Mouse (Mus musculus): Measurements from ENCODE around the gene Nsf. TPM values are rescaled to one million over a fixed set of nuclear protein-coding genes. Genes with fewer than 3 reads are reported as not detected.

Gene Nsf
- total and polyA plus RNA-seq, 2 experiments, result 10.2 to 14.0 TPM

- Histone ChIP-seq H3K27ac (replicated peaks; ENCODE audit: insufficient read depth, low read depth, low read length) (no peak overlapping the region), H3K27me3 (ENCODE audit: control insufficient read depth, insufficient read depth, low read length) (peaks cover 22% of the 10 kb centered on the region), H3K4me3 (ENCODE audit: insufficient read depth, low read depth, low read length) (no peak overlapping the region), H3K9ac (ENCODE audit: low read depth, low read length) (no peak overlapping the region), H3K79me2 (ENCODE audit: control insufficient read depth, insufficient read depth, low read length) (no peaks in the 10 kb centered on the region), H3K36me3 (ENCODE audit: control insufficient read depth, insufficient read depth, low read length) (no peaks in the 10 kb centered on the region), H3K4me1 (ENCODE audit: control insufficient read depth, insufficient read depth, low read length) (0 out of 2 replicates have a peak, but pooled peaks cover 2% of the 10 kb centered on the region)
- TF ChIP-seq CTCF (IDR thresholded peaks at IDR 0.05; ENCODE audit: low read depth, low read length) (no peak), POLR2A (IDR thresholded peaks at IDR 0.05; ENCODE audit: extremely low read depth, insufficient read depth, low read length) (no peak)
- no peak for DNase-seq (ENCODE audit: extremely low read depth, low read depth, low spot score)
- WGBS, result 44% methylated on average over 12 of the region's 12 CpGs
These were observed 145.9 kb downstream of the Nsf start for GRCm38 (mm10) chr11:103807966-103808365.

- Histone ChIP-seq H3K27ac (replicated peaks; ENCODE audit: insufficient read depth, low read depth, low read length) (no peak overlapping the region), H3K27me3 (ENCODE audit: control insufficient read depth, insufficient read depth, low read length) (peaks cover 11% of the 10 kb centered on the region), H3K4me1 (ENCODE audit: control insufficient read depth, insufficient read depth, low read length) (0 out of 2 replicates have a peak, but pooled peaks cover 2% of the 10 kb centered on the region), H3K9ac (ENCODE audit: low read depth, low read length) (no peak overlapping the region), H3K36me3 (ENCODE audit: control insufficient read depth, insufficient read depth, low read length) (no peaks in the 10 kb centered on the region), H3K4me3 (ENCODE audit: insufficient read depth, low read depth, low read length) (no peak overlapping the region), H3K79me2 (ENCODE audit: control insufficient read depth, insufficient read depth, low read length) (no peaks in the 10 kb centered on the region)
- no peak for DNase-seq (ENCODE audit: extremely low read depth, low read depth, low spot score)
- TF ChIP-seq CTCF (IDR thresholded peaks at IDR 0.05; ENCODE audit: low read depth, low read length) (no peak), POLR2A (IDR thresholded peaks at IDR 0.05; ENCODE audit: extremely low read depth, insufficient read depth, low read length) (no peak)
- WGBS, result 65% methylated on average over 4 of the region's 4 CpGs
These were observed 149.1 kb downstream of the Nsf start for GRCm38 (mm10) chr11:103804804-103805203.

GRCm38 (mm10) chr11:103804126-103804525 lies 149.7 kb downstream of the Nsf start:
- H3K4me1 ChIP-seq (ENCODE audit: control insufficient read depth, insufficient read depth, low read length), result no peaks in the 10 kb centered on the region
- H3K36me3 ChIP-seq (ENCODE audit: control insufficient read depth, insufficient read depth, low read length), result no peaks in the 10 kb centered on the region
- H3K4me3 ChIP-seq (ENCODE audit: insufficient read depth, low read depth, low read length), result no peak overlapping the region
- H3K79me2 ChIP-seq (ENCODE audit: control insufficient read depth, insufficient read depth, low read length), result no peaks in the 10 kb centered on the region
- WGBS, result 88% methylated on average over 11 of the region's 11 CpGs
- no peak overlapping the region for H3K9ac ChIP-seq (ENCODE audit: low read depth, low read length)
- H3K27me3 ChIP-seq (ENCODE audit: control insufficient read depth, insufficient read depth, low read length), result peaks cover 6% of the 10 kb centered on the region
- no peak for TF ChIP-seq POLR2A (IDR thresholded peaks at IDR 0.05; ENCODE audit: extremely low read depth, insufficient read depth, low read length)
- no peak for TF ChIP-seq CTCF (IDR thresholded peaks at IDR 0.05; ENCODE audit: low read depth, low read length)
- H3K27ac ChIP-seq (replicated peaks; ENCODE audit: insufficient read depth, low read depth, low read length), result no peak overlapping the region
- DNase-seq (ENCODE audit: extremely low read depth, low read depth, low spot score), result no peak

- 43% methylated on average over 9 of the region's 9 CpGs for WGBS
- Histone ChIP-seq H3K27me3 (ENCODE audit: control insufficient read depth, insufficient read depth, low read length) (no peaks in the 10 kb centered on the region), H3K36me3 (ENCODE audit: control insufficient read depth, insufficient read depth, low read length) (no peaks in the 10 kb centered on the region), H3K4me3 (ENCODE audit: insufficient read depth, low read depth, low read length) (no peak overlapping the region), H3K4me1 (ENCODE audit: control insufficient read depth, insufficient read depth, low read length) (no peaks in the 10 kb centered on the region), H3K79me2 (ENCODE audit: control insufficient read depth, insufficient read depth, low read length) (no peaks in the 10 kb centered on the region), H3K9ac (ENCODE audit: low read depth, low read length) (no peak overlapping the region), H3K27ac (replicated peaks; ENCODE audit: insufficient read depth, low read depth, low read length) (no peak overlapping the region)
- TF ChIP-seq POLR2A (IDR thresholded peaks at IDR 0.05; ENCODE audit: extremely low read depth, insufficient read depth, low read length), result no peak
- no peak for TF ChIP-seq CTCF (IDR thresholded peaks at IDR 0.05; ENCODE audit: low read depth, low read length)
- DNase-seq (ENCODE audit: extremely low read depth, low read depth, low spot score), result no peak
These were observed 152.7 kb downstream of the Nsf start for GRCm38 (mm10) chr11:103801128-103801527.

- H3K4me1 ChIP-seq (ENCODE audit: control insufficient read depth, insufficient read depth, low read length), result no peaks in the 10 kb centered on the region
- no peak overlapping the region for H3K9ac ChIP-seq (ENCODE audit: low read depth, low read length)
- 63% methylated on average over 5 of the region's 5 CpGs for WGBS
- DNase-seq (ENCODE audit: extremely low read depth, low read depth, low spot score), result no peak
- H3K27me3 ChIP-seq (ENCODE audit: control insufficient read depth, insufficient read depth, low read length), result no peaks in the 10 kb centered on the region
- no peak for TF ChIP-seq POLR2A (IDR thresholded peaks at IDR 0.05; ENCODE audit: extremely low read depth, insufficient read depth, low read length)
- no peak for TF ChIP-seq CTCF (IDR thresholded peaks at IDR 0.05; ENCODE audit: low read depth, low read length)
- H3K79me2 ChIP-seq (ENCODE audit: control insufficient read depth, insufficient read depth, low read length), result no peaks in the 10 kb centered on the region
- H3K4me3 ChIP-seq (ENCODE audit: insufficient read depth, low read depth, low read length), result no peak overlapping the region
- H3K36me3 ChIP-seq (ENCODE audit: control insufficient read depth, insufficient read depth, low read length), result no peaks in the 10 kb centered on the region
- no peak overlapping the region for H3K27ac ChIP-seq (replicated peaks; ENCODE audit: insufficient read depth, low read depth, low read length)
These were observed 163.9 kb downstream of the Nsf start for GRCm38 (mm10) chr11:103789951-103790350.

GRCm38 (mm10) chr11:103780152-103780551 lies 173.7 kb downstream of the Nsf start:
- no peak for TF ChIP-seq POLR2A (IDR thresholded peaks at IDR 0.05; ENCODE audit: extremely low read depth, insufficient read depth, low read length)
- TF ChIP-seq CTCF (IDR thresholded peaks at IDR 0.05; ENCODE audit: low read depth, low read length), result no peak
- Histone ChIP-seq H3K4me1 (ENCODE audit: control insufficient read depth, insufficient read depth, low read length) (no peaks in the 10 kb centered on the region), H3K9ac (ENCODE audit: low read depth, low read length) (no peak overlapping the region), H3K27me3 (ENCODE audit: control insufficient read depth, insufficient read depth, low read length) (no peaks in the 10 kb centered on the region; the same call in 1 of the 2 replicates), H3K79me2 (ENCODE audit: control insufficient read depth, insufficient read depth, low read length) (no peaks in the 10 kb centered on the region), H3K36me3 (ENCODE audit: control insufficient read depth, insufficient read depth, low read length) (no peaks in the 10 kb centered on the region), H3K4me3 (ENCODE audit: insufficient read depth, low read depth, low read length) (no peak overlapping the region), H3K27ac (replicated peaks; ENCODE audit: insufficient read depth, low read depth, low read length) (no peak overlapping the region)
- no peak for DNase-seq (ENCODE audit: extremely low read depth, low read depth, low spot score)
- 75% methylated on average over 9 of the region's 9 CpGs for WGBS
